Mouse (Mus musculus): Measurements from ENCODE around the gene Ufl1. TPM values are rescaled to one million over a fixed set of nuclear protein-coding genes. Genes with fewer than 3 reads are reported as not detected.

The Ufl1 gene
- total RNA-seq, 2 experiments from 2014 or later, result 2.6 to 7.5 TPM

Other genes with a start within 250 kb of the Ufl1 start
- gene Fhl5, start 38.9 kb downstream of the Ufl1 start, total RNA-seq (2015; ENCODE audit: low replicate concordance), result not detected in 2 replicates
- gene Fhl5, start 38.9 kb downstream of the Ufl1 start, total RNA-seq (2017; ENCODE audit: low replicate concordance), result not detected in 2 replicates